8 mouse cellular contexts compared by ENCODE assay signal in genomic region chr11:114636727-114637505, GRCm38 (mm10). TPM values are rescaled to one million over a fixed set of nuclear protein-coding genes. Genes with fewer than 3 reads are reported as not detected.
DNase-seq lines count a peak whose midpoint lies in the region; ATAC-seq and TF ChIP-seq lines count a peak whose summit lies in the region.

No protein-coding gene starts in this region.

- H3K4me3 ChIP-seq in cerebellum, adult 2 months (replicated peaks; ENCODE audit: insufficient read depth, low read depth, low read length) = peak overlapping the region; percentile 12
- H3K4me3 ChIP-seq in midbrain, embryonic 12.5 days = no peak overlapping the region
- H3K4me3 ChIP-seq in midbrain, embryonic 10.5 days = no peak overlapping the region
- no peak overlapping the region for H3K4me3 ChIP-seq in hindbrain, postnatal 0 days (ENCODE audit: low read length)
- no peak overlapping the region for H3K4me3 ChIP-seq in neural tube, embryonic 14.5 days (ENCODE audit: low read depth, low read length)

- peaks cover 9% of the 10 kb centered on the region for H3K4me1 ChIP-seq in cerebellum, adult 2 months (ENCODE audit: control insufficient read depth, insufficient read depth, low read length)
- peaks cover 32% of the 10 kb centered on the region for H3K4me1 ChIP-seq in midbrain, embryonic 12.5 days
- peaks cover 43% of the 10 kb centered on the region for H3K4me1 ChIP-seq in midbrain, embryonic 10.5 days
- H3K4me1 ChIP-seq in hindbrain, postnatal 0 days (ENCODE audit: insufficient read depth, low read length) = peaks cover 7% of the 10 kb centered on the region; the same call in 1 of the 2 replicates
- H3K4me1 ChIP-seq in neural tube, embryonic 14.5 days (ENCODE audit: control insufficient read depth, insufficient read depth, low read length) = peaks cover 15% of the 10 kb centered on the region

- H3K36me3 ChIP-seq in midbrain, embryonic 12.5 days = no peaks in the 10 kb centered on the region
- H3K36me3 ChIP-seq in midbrain, embryonic 10.5 days = no peaks in the 10 kb centered on the region
- no peaks in the 10 kb centered on the region for H3K36me3 ChIP-seq in hindbrain, postnatal 0 days (ENCODE audit: insufficient read depth, low read length)
- no peaks in the 10 kb centered on the region for H3K36me3 ChIP-seq in neural tube, embryonic 14.5 days (ENCODE audit: control insufficient read depth, insufficient read depth, low read length)

- peak; percentile 36; the same call in 1 of the 2 replicates for ATAC-seq in midbrain, embryonic 12.5 days (ENCODE audit: low FRiP score, low read depth)
- ATAC-seq in hindbrain, postnatal 0 days = peak; percentile 61
- ATAC-seq in neural tube, embryonic 14.5 days (ENCODE audit: low read depth) = peak; percentile 63

- H3K27ac ChIP-seq in cerebellum, adult 2 months (ENCODE audit: insufficient read depth, low read length) = no peak overlapping the region
- 0 out of 2 replicates have a peak overlapping the region, but pooled peaks have one; percentile 20 for H3K27ac ChIP-seq in midbrain, embryonic 12.5 days (replicated peaks)
- no peak overlapping the region for H3K27ac ChIP-seq in midbrain, embryonic 10.5 days (replicated peaks)
- H3K27ac ChIP-seq in hindbrain, postnatal 0 days = no peak overlapping the region
- no peak overlapping the region for H3K27ac ChIP-seq in neural tube, embryonic 14.5 days (ENCODE audit: low read depth, low read length)

- no peak overlapping the region; the same call in 1 of the 2 replicates for H3K9ac ChIP-seq in midbrain, embryonic 12.5 days (replicated peaks)
- no peak overlapping the region for H3K9ac ChIP-seq in hindbrain, postnatal 0 days (replicated peaks; ENCODE audit: low read length)
- no peak overlapping the region for H3K9ac ChIP-seq in neural tube, embryonic 14.5 days (replicated peaks; ENCODE audit: low read depth, low read length)

- TF ChIP-seq CTCF in cerebellum, adult 2 months (IDR thresholded peaks at IDR 0.05; ENCODE audit: borderline replicate concordance, insufficient read depth, low read depth, low read length) = no peak
- no peak for TF ChIP-seq CTCF in hindbrain, postnatal 0 days (IDR thresholded peaks at IDR 0.05; ENCODE audit: low read depth)

- DNase-seq in cerebellum, adult 2 months = peak; percentile 41 to 56
- no peak for DNase-seq in cerebellum, postnatal 4 days (ENCODE audit: low spot score in 2 of 2)
- DNase-seq in midbrain, embryonic 10.5 days (ENCODE audit: low spot score) = no peak
- peak; percentile 44 for DNase-seq in hindbrain, postnatal 0 days (ENCODE audit: low spot score)
- DNase-seq in thymus, postnatal 4 days = no peak
- DNase-seq in urinary bladder, postnatal 25 days (ENCODE audit: low spot score) = no peak

- 34% methylated on average over 35 of the region's 35 CpGs for WGBS in cerebellum, adult 2 months
- WGBS in midbrain, embryonic 12.5 days = 60% methylated on average over 34 of the region's 35 CpGs
- 65% methylated on average over 35 of the region's 35 CpGs for WGBS in midbrain, embryonic 10.5 days
- 45% methylated on average over 34 of the region's 35 CpGs for WGBS in hindbrain, postnatal 0 days
- WGBS in neural tube, embryonic 14.5 days = 51% methylated on average over 33 of the region's 35 CpGs

- no peaks in the 10 kb centered on the region for H3K27me3 ChIP-seq in cerebellum, adult 2 months (ENCODE audit: control insufficient read depth, insufficient read depth, low read length)
- H3K27me3 ChIP-seq in midbrain, embryonic 12.5 days = peaks cover 45% of the 10 kb centered on the region
- H3K27me3 ChIP-seq in midbrain, embryonic 10.5 days (ENCODE audit: low read depth, poor library complexity, severe bottlenecking) = peaks cover 69% of the 10 kb centered on the region
- H3K27me3 ChIP-seq in hindbrain, postnatal 0 days (ENCODE audit: insufficient read depth, low read length) = no peaks in the 10 kb centered on the region
- H3K27me3 ChIP-seq in neural tube, embryonic 14.5 days (ENCODE audit: control insufficient read depth, insufficient read depth, low read length) = no peaks in the 10 kb centered on the region

- H3K4me2 ChIP-seq in midbrain, embryonic 12.5 days (replicated peaks) = peak overlapping the region; percentile 34
- H3K4me2 ChIP-seq in hindbrain, postnatal 0 days (ENCODE audit: low read depth, low read length) = peak overlapping the region; percentile 40
- H3K4me2 ChIP-seq in neural tube, embryonic 14.5 days (ENCODE audit: low read depth, low read length) = peak overlapping the region; percentile 27; the same call in 1 of the 2 replicates

- TF ChIP-seq POLR2A in cerebellum, adult 2 months (IDR thresholded peaks at IDR 0.05; ENCODE audit: borderline replicate concordance, insufficient read depth, low read length) = no peak

- no peaks in the 10 kb centered on the region for H3K9me3 ChIP-seq in midbrain, embryonic 12.5 days
- no peaks in the 10 kb centered on the region for H3K9me3 ChIP-seq in midbrain, embryonic 10.5 days (replicated peaks)
- no peaks in the 10 kb centered on the region for H3K9me3 ChIP-seq in hindbrain, postnatal 0 days (ENCODE audit: low read length)
- H3K9me3 ChIP-seq in neural tube, embryonic 14.5 days (ENCODE audit: control insufficient read depth, low read length) = no peaks in the 10 kb centered on the region

RNA-seq across cellular contexts. Expression of gene Rpl38, which starts 31.4 kb away (rescaled TPM):
- polyA plus RNA-seq in cerebellum, adult 2 months (2012; rRNA removed) = 1,362 and 1,509 TPM in 2 replicates
- 839 and 864 TPM in 2 replicates for polyA plus RNA-seq in midbrain, embryonic 12.5 days (2016; fragmentation: Nextera tagmentation; extraction: Ambion mirVana)
- 851 and 1,060 TPM in 2 replicates for polyA plus RNA-seq in midbrain, embryonic 10.5 days (2016; fragmentation: Nextera tagmentation; extraction: Ambion mirVana)
- 577 and 578 TPM in 2 replicates for total RNA-seq in hindbrain, postnatal 0 days (2014; rRNA removed)
- polyA plus RNA-seq in hindbrain, postnatal 0 days (2015; fragmentation: Nextera tagmentation; extraction: Ambion mirVana) = 954 and 958 TPM in 2 replicates
- 674 and 718 TPM in 2 replicates for polyA plus RNA-seq in neural tube, embryonic 14.5 days (2014; fragmentation: Nextera tagmentation; extraction: Ambion mirVana)

RNA-seq across cellular contexts. Expression of gene Ttyh2, which starts 38.3 kb away (rescaled TPM):
- polyA plus RNA-seq in cerebellum, adult 2 months (2012; rRNA removed) = 81.2 and 92.5 TPM in 2 replicates
- polyA plus RNA-seq in midbrain, embryonic 12.5 days (2016; fragmentation: Nextera tagmentation; extraction: Ambion mirVana) = 12.3 and 15.1 TPM in 2 replicates
- 9.6 and 12.6 TPM in 2 replicates for polyA plus RNA-seq in midbrain, embryonic 10.5 days (2016; fragmentation: Nextera tagmentation; extraction: Ambion mirVana)
- total RNA-seq in hindbrain, postnatal 0 days (2014; rRNA removed) = 75.8 and 80.4 TPM in 2 replicates
- 38.6 and 40.3 TPM in 2 replicates for polyA plus RNA-seq in hindbrain, postnatal 0 days (2015; fragmentation: Nextera tagmentation; extraction: Ambion mirVana)
- 28.0 and 34.8 TPM in 2 replicates for polyA plus RNA-seq in neural tube, embryonic 14.5 days (2014; fragmentation: Nextera tagmentation; extraction: Ambion mirVana)

Comparison
In these comparisons a context has a peak if more than half of its experiments do, and no peak if none do; other contexts are left out.
1. DNase-seq: peak in cerebellum, adult 2 months (2 of 2) and hindbrain, postnatal 0 days (single experiment); none in cerebellum, postnatal 4 days (0 of 2), midbrain, embryonic 10.5 days (single experiment), thymus, postnatal 4 days (single experiment) and urinary bladder, postnatal 25 days (single experiment).
2. Peak in every context shown above with its lines, with median percentiles within 50 percentile points of each other: ATAC-seq and H3K4me2 ChIP-seq.